Mouse (Mus musculus): ENCODE results near the gene Rab11fip5. TPM values are rescaled to one million over a fixed set of nuclear protein-coding genes. Genes with fewer than 3 reads are reported as not detected.

Gene Rab11fip5
- polyA plus RNA-seq, 1 experiment from 2014 or later = 3.4 TPM

DNA sequence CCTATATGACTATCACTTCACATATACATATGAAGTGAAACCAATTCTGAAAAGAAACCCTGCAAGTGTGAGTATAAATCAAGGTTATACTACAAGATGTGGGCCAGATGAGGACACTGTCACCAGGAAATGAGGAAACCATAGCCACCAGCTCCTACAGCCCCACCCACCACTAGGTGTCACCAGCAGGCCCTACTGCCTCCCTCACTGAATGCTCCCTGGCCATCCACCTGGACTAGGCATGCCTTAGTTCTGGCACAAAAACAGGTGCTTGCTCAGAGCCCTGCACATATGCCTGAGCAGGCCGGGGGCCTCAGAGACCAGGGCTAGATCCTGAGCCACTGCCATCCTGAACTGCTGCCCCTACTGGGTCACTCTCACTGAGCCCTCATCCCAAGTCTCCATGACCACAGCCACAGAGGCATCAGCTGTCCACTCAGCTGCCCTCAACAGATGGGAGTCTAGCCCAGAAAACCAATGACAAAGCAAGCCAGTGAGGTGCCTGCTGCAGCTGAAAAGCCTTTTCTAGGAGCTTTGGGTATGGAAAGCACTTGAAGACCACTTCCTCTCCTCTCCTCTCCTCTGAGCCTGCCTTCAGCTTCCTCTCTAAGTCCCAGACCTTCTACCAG lies 35.0 kb downstream of the Rab11fip5 start:
- Histone ChIP-seq H3K27ac (replicated peaks; ENCODE audit: low read depth, low read length) (no peak overlapping the region), H3K4me1 (ENCODE audit: control insufficient read depth, insufficient read depth, low read length) (no peaks in the 10 kb centered on the region), H3K27me3 (ENCODE audit: control insufficient read depth, insufficient read depth, low read length) (0 out of 2 replicates have a peak, but pooled peaks cover 2% of the 10 kb centered on the region), H3K36me3 (ENCODE audit: control insufficient read depth, insufficient read depth, low read length) (no peaks in the 10 kb centered on the region), H3K9me3 (ENCODE audit: control insufficient read depth, low read length) (no peaks in the 10 kb centered on the region), H3K4me2 (ENCODE audit: low read depth, severe bottlenecking) (no peak overlapping the region), H3K4me3 (ENCODE audit: low read depth, low read length) (no peak overlapping the region), H3K9ac (ENCODE audit: low read length) (no peak overlapping the region)
- no peak for ATAC-seq (ENCODE audit: insufficient number of reproducible peaks, low FRiP score, low TSS enrichment, low read depth)
- 83% methylated on average over 1 of the region's 1 CpGs for WGBS
- peak; percentile 45 for DNase-seq (ENCODE audit: low spot score)

DNA sequence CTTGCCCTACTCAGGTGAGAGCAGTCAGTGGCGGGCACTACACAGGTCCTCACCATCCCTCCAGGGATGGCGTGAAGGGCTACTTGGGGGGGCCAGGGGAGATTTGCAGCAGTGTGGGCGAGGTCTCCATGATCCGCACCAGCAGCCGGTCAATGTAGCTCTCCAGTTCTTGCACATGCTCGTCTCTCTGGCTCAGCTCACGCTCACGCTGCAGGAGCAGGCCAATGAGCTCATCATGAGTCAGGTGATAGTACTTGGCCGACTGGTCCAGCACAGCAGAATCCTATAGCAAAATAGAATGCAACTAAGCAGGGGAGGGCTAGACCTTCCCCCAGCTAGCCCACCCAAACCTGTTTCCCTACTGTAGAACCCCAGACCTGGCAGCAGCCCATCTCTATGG lies 37.5 kb downstream of the Rab11fip5 start:
- 0 out of 2 replicates have a peak, but pooled peaks cover 2% of the 10 kb centered on the region for H3K27me3 ChIP-seq (ENCODE audit: control insufficient read depth, insufficient read depth, low read length)
- 85% methylated on average over 9 of the region's 9 CpGs for WGBS
- H3K9me3 ChIP-seq (ENCODE audit: control insufficient read depth, low read length) = no peaks in the 10 kb centered on the region
- ATAC-seq (ENCODE audit: insufficient number of reproducible peaks, low FRiP score, low TSS enrichment, low read depth) (no peak), DNase-seq (ENCODE audit: low spot score) (no peak)
- no peak overlapping the region for H3K9ac ChIP-seq (ENCODE audit: low read length)
- H3K4me3 ChIP-seq (ENCODE audit: low read depth, low read length) = no peak overlapping the region
- H3K27ac ChIP-seq (replicated peaks; ENCODE audit: low read depth, low read length) = no peak overlapping the region
- H3K36me3 ChIP-seq (ENCODE audit: control insufficient read depth, insufficient read depth, low read length) = no peaks in the 10 kb centered on the region
- no peak overlapping the region for H3K4me2 ChIP-seq (ENCODE audit: low read depth, severe bottlenecking)
- H3K4me1 ChIP-seq (ENCODE audit: control insufficient read depth, insufficient read depth, low read length) = no peaks in the 10 kb centered on the region

DNA sequence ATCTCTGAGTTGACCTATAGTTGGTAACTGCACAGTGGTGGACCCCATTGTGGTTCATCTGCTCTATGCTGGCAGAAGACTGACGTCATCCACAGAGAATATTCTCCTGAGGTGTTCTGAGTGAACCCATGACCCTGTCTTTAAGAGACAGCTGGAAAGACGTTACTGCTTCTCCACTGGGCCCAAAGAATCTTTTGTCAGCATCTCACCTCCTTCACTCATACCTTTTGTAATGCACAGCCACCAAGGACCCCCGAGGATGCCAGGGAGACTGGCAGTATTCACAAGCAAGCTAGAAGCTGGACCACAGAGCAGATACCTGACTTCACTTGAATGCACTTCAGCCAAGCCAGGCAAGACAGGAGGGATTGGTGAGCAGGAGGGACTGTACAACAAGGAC lies 39.1 kb downstream of the Rab11fip5 start:
- no peaks in the 10 kb centered on the region for H3K4me1 ChIP-seq (ENCODE audit: control insufficient read depth, insufficient read depth, low read length)
- no peaks in the 10 kb centered on the region for H3K9me3 ChIP-seq (ENCODE audit: control insufficient read depth, low read length)
- no peak overlapping the region for H3K4me2 ChIP-seq (ENCODE audit: low read depth, severe bottlenecking)
- no peak for ATAC-seq (ENCODE audit: insufficient number of reproducible peaks, low FRiP score, low TSS enrichment, low read depth)
- H3K27ac ChIP-seq (replicated peaks; ENCODE audit: low read depth, low read length) = no peak overlapping the region
- H3K27me3 ChIP-seq (ENCODE audit: control insufficient read depth, insufficient read depth, low read length) = peaks cover 7% of the 10 kb centered on the region
- no peak overlapping the region for H3K4me3 ChIP-seq (ENCODE audit: low read depth, low read length)
- DNase-seq (ENCODE audit: low spot score) = no peak
- H3K9ac ChIP-seq (ENCODE audit: low read length) = no peak overlapping the region
- 59% methylated on average over 3 of the region's 3 CpGs for WGBS
- H3K36me3 ChIP-seq (ENCODE audit: control insufficient read depth, insufficient read depth, low read length) = no peaks in the 10 kb centered on the region

DNA sequence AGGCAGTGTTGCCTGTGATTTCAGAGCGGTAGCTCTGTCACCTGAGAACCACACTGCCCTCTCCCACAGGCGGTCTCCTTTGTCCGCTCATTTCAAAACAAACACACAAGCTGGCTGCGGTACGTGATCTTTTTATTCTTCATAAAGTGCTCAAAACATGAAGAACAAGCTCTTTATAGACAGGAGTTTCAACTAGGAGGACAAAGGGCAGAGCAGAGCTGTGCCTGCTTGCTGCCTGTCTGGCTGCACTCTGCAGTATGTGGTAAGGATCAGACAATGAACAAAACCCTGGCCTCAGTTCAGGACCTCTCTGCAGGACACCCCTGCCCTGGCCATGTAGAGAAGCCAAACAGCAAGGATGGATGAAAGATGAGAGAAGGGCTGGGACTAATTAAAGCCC lies 39.6 kb downstream of the Rab11fip5 start:
- H3K4me3 ChIP-seq (ENCODE audit: low read depth, low read length) = no peak overlapping the region
- no peak overlapping the region for H3K9ac ChIP-seq (ENCODE audit: low read length)
- DNase-seq (ENCODE audit: low spot score) (no peak), ATAC-seq (ENCODE audit: insufficient number of reproducible peaks, low FRiP score, low TSS enrichment, low read depth) (no peak)
- H3K4me2 ChIP-seq (ENCODE audit: low read depth, severe bottlenecking) = no peak overlapping the region
- H3K36me3 ChIP-seq (ENCODE audit: control insufficient read depth, insufficient read depth, low read length) = no peaks in the 10 kb centered on the region
- H3K27ac ChIP-seq (replicated peaks; ENCODE audit: low read depth, low read length) = no peak overlapping the region
- no peaks in the 10 kb centered on the region for H3K9me3 ChIP-seq (ENCODE audit: control insufficient read depth, low read length)
- no peaks in the 10 kb centered on the region for H3K4me1 ChIP-seq (ENCODE audit: control insufficient read depth, insufficient read depth, low read length)
- H3K27me3 ChIP-seq (ENCODE audit: control insufficient read depth, insufficient read depth, low read length) = peaks cover 7% of the 10 kb centered on the region
- 73% methylated on average over 5 of the region's 5 CpGs for WGBS

DNA sequence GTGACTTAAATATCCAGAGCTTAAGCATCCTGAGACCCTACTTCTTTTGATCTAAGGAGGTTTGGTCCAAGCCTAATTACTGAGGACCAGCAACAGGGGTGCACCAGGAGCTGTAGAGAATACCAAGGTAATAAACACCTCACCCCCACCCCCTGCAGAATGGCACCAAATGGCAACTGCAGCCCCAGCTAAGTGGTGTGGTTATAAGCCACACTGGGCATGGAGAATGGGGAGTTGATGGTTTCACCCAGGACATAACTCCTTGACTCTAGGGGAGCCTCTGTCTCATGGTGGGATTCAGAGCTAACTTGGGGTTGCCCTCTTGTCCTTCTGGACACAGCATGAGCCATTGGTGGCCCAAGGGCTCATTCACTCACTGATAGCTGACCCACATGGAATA lies 40.2 kb downstream of the Rab11fip5 start:
- no peak for ATAC-seq (ENCODE audit: insufficient number of reproducible peaks, low FRiP score, low TSS enrichment, low read depth)
- Histone ChIP-seq H3K4me2 (ENCODE audit: low read depth, severe bottlenecking) (no peak overlapping the region; the same call in 1 of the 2 replicates), H3K36me3 (ENCODE audit: control insufficient read depth, insufficient read depth, low read length) (no peaks in the 10 kb centered on the region), H3K27ac (replicated peaks; ENCODE audit: low read depth, low read length) (no peak overlapping the region), H3K9me3 (ENCODE audit: control insufficient read depth, low read length) (no peaks in the 10 kb centered on the region), H3K9ac (ENCODE audit: low read length) (no peak overlapping the region), H3K4me3 (ENCODE audit: low read depth, low read length) (peak overlapping the region; percentile 65; the same call in 1 of the 2 replicates), H3K27me3 (ENCODE audit: control insufficient read depth, insufficient read depth, low read length) (peaks cover 7% of the 10 kb centered on the region), H3K4me1 (ENCODE audit: control insufficient read depth, insufficient read depth, low read length) (no peaks in the 10 kb centered on the region)
- no peak for DNase-seq (ENCODE audit: low spot score)

DNA sequence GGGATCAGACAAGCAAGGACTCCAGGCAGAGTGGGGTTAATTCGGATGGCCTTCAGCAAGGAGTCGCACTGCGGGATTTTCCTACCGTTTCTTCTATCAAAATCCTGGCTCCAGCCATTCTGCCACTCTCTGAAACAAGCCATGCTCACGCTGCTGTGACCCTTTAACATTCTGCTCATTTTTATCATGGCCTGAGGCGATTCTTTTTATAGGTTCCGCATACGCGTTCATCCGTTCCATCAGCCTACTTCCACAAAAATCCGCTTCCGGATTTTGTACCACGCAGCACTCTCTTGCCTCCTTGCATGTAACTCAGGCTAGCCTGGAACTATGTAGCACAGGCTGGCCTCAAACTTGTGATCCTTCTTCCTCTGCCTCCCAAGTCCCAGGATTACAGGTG lies 40.7 kb downstream of the Rab11fip5 start:
- Histone ChIP-seq H3K9ac (ENCODE audit: low read length) (peak overlapping the region; percentile 68; the same call in 1 of the 2 replicates), H3K27me3 (ENCODE audit: control insufficient read depth, insufficient read depth, low read length) (peaks cover 7% of the 10 kb centered on the region), H3K27ac (replicated peaks; ENCODE audit: low read depth, low read length) (no peak overlapping the region), H3K4me1 (ENCODE audit: control insufficient read depth, insufficient read depth, low read length) (no peaks in the 10 kb centered on the region), H3K4me2 (ENCODE audit: low read depth, severe bottlenecking) (peak overlapping the region; percentile 99), H3K9me3 (ENCODE audit: control insufficient read depth, low read length) (no peaks in the 10 kb centered on the region), H3K36me3 (ENCODE audit: control insufficient read depth, insufficient read depth, low read length) (no peaks in the 10 kb centered on the region), H3K4me3 (ENCODE audit: low read depth, low read length) (peak overlapping the region; percentile 65)
- ATAC-seq (ENCODE audit: insufficient number of reproducible peaks, low FRiP score, low TSS enrichment, low read depth) (no peak), DNase-seq (ENCODE audit: low spot score) (peak; percentile 43)
- WGBS = 3% methylated on average over 13 of the region's 13 CpGs

DNA sequence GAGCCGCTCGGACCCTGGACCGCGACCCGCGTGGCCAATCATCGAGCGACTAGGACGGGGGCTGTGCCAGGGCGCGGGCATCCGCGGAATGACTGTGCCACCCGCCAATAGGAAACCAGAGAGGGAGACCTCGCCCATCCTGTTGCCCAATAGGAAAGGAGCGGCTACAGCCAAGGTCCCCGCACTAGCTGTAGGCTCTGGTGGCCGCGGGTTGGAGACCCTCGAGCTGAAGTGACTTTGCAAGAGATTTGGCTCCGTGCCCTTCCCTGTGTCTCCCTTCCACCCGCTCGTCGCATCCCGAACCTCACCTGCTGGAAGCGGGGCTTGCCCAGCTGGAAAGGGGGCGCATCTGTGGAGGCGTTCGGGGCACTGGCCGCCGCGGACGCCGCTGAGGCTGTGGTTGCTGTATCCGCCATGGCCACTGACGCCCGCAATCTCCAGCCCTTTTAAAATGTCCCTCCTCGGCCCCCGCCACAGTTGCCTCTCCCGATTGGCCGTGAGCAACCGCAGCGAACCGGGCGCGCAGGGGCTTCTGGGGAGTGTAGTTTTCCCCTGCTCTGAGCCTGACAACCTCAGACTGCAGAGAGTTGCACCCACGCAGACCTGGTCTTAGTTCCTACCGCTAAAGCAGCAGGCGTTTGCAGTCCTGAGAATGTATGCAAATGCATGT lies 41.3 kb downstream of the Rab11fip5 start, which contains the start of gene Sfxn5:
Sfxn5 (minus strand) TSS at position 423 of the 670 bp plus-strand sequence.
- Histone ChIP-seq H3K36me3 (ENCODE audit: control insufficient read depth, insufficient read depth, low read length) (no peaks in the 10 kb centered on the region), H3K27ac (replicated peaks; ENCODE audit: low read depth, low read length) (peak within 1 kb of the TSS; percentile 72; the same call in 1 of the 2 replicates), H3K4me1 (ENCODE audit: control insufficient read depth, insufficient read depth, low read length) (no peaks in the 10 kb centered on the region), H3K4me3 (ENCODE audit: low read depth, low read length) (peak within 1 kb of the TSS; percentile 65), H3K27me3 (ENCODE audit: control insufficient read depth, insufficient read depth, low read length) (peaks cover 7% of the 10 kb centered on the region), H3K4me2 (ENCODE audit: low read depth, severe bottlenecking) (peak within 1 kb of the TSS; percentile 99), H3K9ac (ENCODE audit: low read length) (peak within 1 kb of the TSS; percentile 68), H3K9me3 (ENCODE audit: control insufficient read depth, low read length) (no peaks in the 10 kb centered on the region)
- DNase-seq (ENCODE audit: low spot score) (peak; percentile 98), ATAC-seq (ENCODE audit: insufficient number of reproducible peaks, low FRiP score, low TSS enrichment, low read depth) (peak; percentile 98)
- WGBS = under 1% methylated on average over 49 of the region's 49 CpGs

DNA sequence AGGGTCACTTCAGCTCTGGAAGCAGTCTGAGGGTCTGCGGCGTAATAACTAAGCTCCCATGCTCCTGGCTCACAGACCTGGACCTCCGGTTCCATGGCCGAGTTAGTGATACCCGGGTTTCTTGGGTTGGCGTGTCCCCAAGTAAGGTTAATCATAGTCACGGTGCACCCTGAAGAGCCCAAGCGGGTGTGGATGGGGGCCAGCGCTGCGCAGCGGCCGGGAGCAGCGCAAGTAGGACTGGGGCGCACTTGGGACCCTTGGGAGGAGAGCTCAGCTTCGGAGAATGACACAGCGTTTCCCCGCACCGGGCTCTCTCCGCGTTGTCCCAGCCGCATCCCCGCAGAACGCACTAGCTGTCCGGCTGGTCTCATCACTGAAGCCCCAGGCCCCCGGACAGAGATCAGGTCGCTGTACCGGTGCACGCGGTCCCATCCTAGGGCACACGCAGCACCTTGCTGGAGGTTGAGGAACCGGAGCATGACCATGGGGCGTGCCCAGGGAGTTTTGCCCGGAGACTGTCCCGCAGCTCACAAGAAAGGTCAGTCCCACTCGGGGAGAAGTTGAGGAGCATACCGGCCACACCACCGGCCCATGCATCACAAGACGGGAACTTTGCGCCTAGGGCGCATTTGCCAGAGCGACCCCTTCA lies 42.0 kb downstream of the Rab11fip5 start:
- Histone ChIP-seq H3K9me3 (ENCODE audit: control insufficient read depth, low read length) (no peaks in the 10 kb centered on the region), H3K36me3 (ENCODE audit: control insufficient read depth, insufficient read depth, low read length) (no peaks in the 10 kb centered on the region), H3K4me2 (ENCODE audit: low read depth, severe bottlenecking) (peak overlapping the region; percentile 99), H3K4me3 (ENCODE audit: low read depth, low read length) (peak overlapping the region; percentile 65), H3K4me1 (ENCODE audit: control insufficient read depth, insufficient read depth, low read length) (no peaks in the 10 kb centered on the region), H3K9ac (ENCODE audit: low read length) (peak overlapping the region; percentile 47; the same call in 1 of the 2 replicates), H3K27me3 (ENCODE audit: control insufficient read depth, insufficient read depth, low read length) (peaks cover 7% of the 10 kb centered on the region), H3K27ac (replicated peaks; ENCODE audit: low read depth, low read length) (no peak overlapping the region; the same call in 1 of the 2 replicates)
- no peak for DNase-seq (ENCODE audit: low spot score)
- peak; percentile 37 for ATAC-seq (ENCODE audit: insufficient number of reproducible peaks, low FRiP score, low TSS enrichment, low read depth)
- under 1% methylated on average over 41 of the region's 41 CpGs for WGBS

Data from limb, embryonic 11.5 days (tissue).